Mouse (Mus musculus): ENCODE results near the gene Fgfr2. TPM values are rescaled to one million over a fixed set of nuclear protein-coding genes. Genes with fewer than 3 reads are reported as not detected.

Fgfr2 gene
- polyA plus RNA-seq, 1 experiment from 2014 or later: 11.4 TPM

- no peaks in the 10 kb centered on the region for H3K27me3 ChIP-seq (ENCODE audit: control insufficient read depth, insufficient read depth, low read depth, low read length)
- 69% methylated on average over 10 of the region's 10 CpGs for WGBS (ENCODE audit: insufficient replicate concordance)
Observed at GRCm38 (mm10) chr7:132419378-132420255, 703.5 kb downstream of the Fgfr2 start.

DNA sequence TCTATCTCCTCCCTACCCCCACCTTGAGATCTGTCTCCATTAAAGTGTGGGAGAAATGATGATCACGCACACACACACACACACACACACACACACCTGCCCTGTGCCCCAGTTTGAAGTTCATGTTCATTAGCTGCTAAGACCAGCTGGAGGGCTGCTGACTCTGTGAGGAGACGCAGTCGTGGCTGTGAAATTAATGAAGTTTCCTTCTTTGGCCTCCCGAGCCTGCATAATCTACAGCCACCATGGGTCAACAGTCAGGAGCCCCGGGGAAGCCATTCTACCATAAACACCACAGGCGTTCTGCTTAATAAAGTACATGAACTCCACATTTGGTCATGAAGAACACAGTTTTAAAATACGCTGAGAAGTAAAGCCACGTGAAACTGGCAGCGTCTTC is 706.3 kb downstream of the Fgfr2 start:
- Histone ChIP-seq H3K9me3 (replicated peaks; ENCODE audit: control insufficient read depth, low read length) (no peaks in the 10 kb centered on the region), H3K27me3 (ENCODE audit: control insufficient read depth, insufficient read depth, low read depth, low read length) (no peaks in the 10 kb centered on the region), H3K27ac (ENCODE audit: low read length) (no peak overlapping the region), H3K36me3 (ENCODE audit: control insufficient read depth, insufficient read depth) (no peaks in the 10 kb centered on the region), H3K4me3 (ENCODE audit: low read depth, low read length) (no peak overlapping the region), H3K4me1 (ENCODE audit: control insufficient read depth, low read depth, low read length) (no peaks in the 10 kb centered on the region), H3K4me2 (ENCODE audit: low read depth, low read length) (no peak overlapping the region), H3K9ac (ENCODE audit: low read depth, low read length) (no peak overlapping the region)
- no peak for ATAC-seq (ENCODE audit: low read depth)
- 52% methylated on average over 9 of the region's 9 CpGs for WGBS (ENCODE audit: insufficient replicate concordance)

More at GRCm38 (mm10) chr7:132419378-132420255, 703.5 kb downstream of the Fgfr2 start:
- Histone ChIP-seq H3K36me3 (ENCODE audit: control insufficient read depth, insufficient read depth) (no peaks in the 10 kb centered on the region), H3K9me3 (replicated peaks; ENCODE audit: control insufficient read depth, low read length) (no peaks in the 10 kb centered on the region), H3K9ac (ENCODE audit: low read depth, low read length) (no peak overlapping the region), H3K4me1 (ENCODE audit: control insufficient read depth, low read depth, low read length) (no peaks in the 10 kb centered on the region), H3K4me2 (ENCODE audit: low read depth, low read length) (no peak overlapping the region), H3K27ac (ENCODE audit: low read length) (no peak overlapping the region), H3K4me3 (ENCODE audit: low read depth, low read length) (no peak overlapping the region)
- no peak for ATAC-seq (ENCODE audit: low read depth)

GRCm38 (mm10) chr7:132415866-132416265 is 707.3 kb downstream of the Fgfr2 start:
- Histone ChIP-seq H3K4me1 (ENCODE audit: control insufficient read depth, low read depth, low read length) (no peaks in the 10 kb centered on the region), H3K36me3 (ENCODE audit: control insufficient read depth, insufficient read depth) (no peaks in the 10 kb centered on the region), H3K27me3 (ENCODE audit: control insufficient read depth, insufficient read depth, low read depth, low read length) (no peaks in the 10 kb centered on the region), H3K9me3 (replicated peaks; ENCODE audit: control insufficient read depth, low read length) (no peaks in the 10 kb centered on the region), H3K4me3 (ENCODE audit: low read depth, low read length) (no peak overlapping the region), H3K9ac (ENCODE audit: low read depth, low read length) (no peak overlapping the region), H3K27ac (ENCODE audit: low read length) (no peak overlapping the region), H3K4me2 (ENCODE audit: low read depth, low read length) (no peak overlapping the region)
- ATAC-seq (ENCODE audit: low read depth): no peak

DNA sequence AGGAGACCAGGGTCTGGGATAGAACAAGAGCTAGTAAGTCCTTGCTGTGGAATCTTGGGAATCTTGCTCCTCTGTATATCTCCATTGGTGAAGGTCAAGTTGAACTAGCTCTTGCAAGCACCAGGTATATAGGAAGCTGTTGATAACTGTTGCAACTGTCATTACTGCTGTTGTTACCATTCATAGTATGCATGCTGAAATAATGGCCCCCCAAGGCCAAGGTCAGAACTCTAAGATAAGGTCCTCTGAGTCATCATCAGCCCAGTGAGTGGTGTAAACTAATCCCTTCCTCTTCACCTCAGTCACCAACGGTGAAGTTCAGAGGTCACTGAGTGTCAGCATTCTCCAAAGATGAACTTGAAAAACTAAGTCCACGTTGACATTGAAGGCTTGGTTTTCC is 710.6 kb downstream of the Fgfr2 start:
- no peak overlapping the region for H3K27ac ChIP-seq (ENCODE audit: low read length)
- H3K4me2 ChIP-seq (ENCODE audit: low read depth, low read length): no peak overlapping the region
- no peak overlapping the region for H3K4me3 ChIP-seq (ENCODE audit: low read depth, low read length)
- H3K9ac ChIP-seq (ENCODE audit: low read depth, low read length): no peak overlapping the region
- no peaks in the 10 kb centered on the region for H3K9me3 ChIP-seq (replicated peaks; ENCODE audit: control insufficient read depth, low read length)
- H3K4me1 ChIP-seq (ENCODE audit: control insufficient read depth, low read depth, low read length): no peaks in the 10 kb centered on the region
- no peaks in the 10 kb centered on the region for H3K27me3 ChIP-seq (ENCODE audit: control insufficient read depth, insufficient read depth, low read depth, low read length)
- no peak for ATAC-seq (ENCODE audit: low read depth)
- no peaks in the 10 kb centered on the region for H3K36me3 ChIP-seq (ENCODE audit: control insufficient read depth, insufficient read depth)
- 42% methylated on average over 2 of the region's 2 CpGs for WGBS (ENCODE audit: insufficient replicate concordance)

- no peak overlapping the region for H3K4me2 ChIP-seq (ENCODE audit: low read depth, low read length)
- no peaks in the 10 kb centered on the region for H3K9me3 ChIP-seq (replicated peaks; ENCODE audit: control insufficient read depth, low read length)
- H3K4me1 ChIP-seq (ENCODE audit: control insufficient read depth, low read depth, low read length): no peaks in the 10 kb centered on the region
- 51% methylated on average over 2 of the region's 2 CpGs for WGBS (ENCODE audit: insufficient replicate concordance)
- no peak overlapping the region for H3K4me3 ChIP-seq (ENCODE audit: low read depth, low read length)
- no peaks in the 10 kb centered on the region for H3K27me3 ChIP-seq (ENCODE audit: control insufficient read depth, insufficient read depth, low read depth, low read length)
- no peak overlapping the region for H3K27ac ChIP-seq (ENCODE audit: low read length)
- H3K9ac ChIP-seq (ENCODE audit: low read depth, low read length): no peak overlapping the region
- no peak for ATAC-seq (ENCODE audit: low read depth)
- H3K36me3 ChIP-seq (ENCODE audit: control insufficient read depth, insufficient read depth): no peaks in the 10 kb centered on the region
Observed at GRCm38 (mm10) chr7:132411708-132412107, 711.4 kb downstream of the Fgfr2 start.

DNA sequence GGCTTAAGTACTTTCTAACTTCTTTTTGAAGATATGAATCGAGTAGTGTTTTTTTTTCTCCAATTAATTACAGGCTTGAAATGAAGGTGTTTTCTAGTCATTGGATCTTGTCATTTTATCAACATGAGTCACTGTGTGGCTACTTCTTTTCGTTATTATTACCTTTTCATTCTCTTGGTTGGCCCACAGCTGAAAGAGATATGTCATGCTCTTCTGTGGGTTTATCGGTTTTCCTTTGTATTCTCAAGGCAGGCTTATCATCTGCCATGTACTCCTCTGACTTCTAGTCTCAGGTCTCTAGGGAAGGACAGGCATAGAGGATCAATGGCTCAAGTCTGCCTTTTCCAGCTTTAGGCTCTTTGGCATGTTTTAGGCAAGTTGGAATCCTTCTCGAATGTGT is 712.2 kb downstream of the Fgfr2 start:
- no peaks in the 10 kb centered on the region for H3K9me3 ChIP-seq (replicated peaks; ENCODE audit: control insufficient read depth, low read length)
- no peak overlapping the region for H3K27ac ChIP-seq (ENCODE audit: low read length)
- H3K9ac ChIP-seq (ENCODE audit: low read depth, low read length): no peak overlapping the region
- WGBS (ENCODE audit: insufficient replicate concordance): 51% methylated on average over 4 of the region's 4 CpGs
- H3K27me3 ChIP-seq (ENCODE audit: control insufficient read depth, insufficient read depth, low read depth, low read length): no peaks in the 10 kb centered on the region
- no peak for ATAC-seq (ENCODE audit: low read depth)
- no peaks in the 10 kb centered on the region for H3K36me3 ChIP-seq (ENCODE audit: control insufficient read depth, insufficient read depth)
- H3K4me3 ChIP-seq (ENCODE audit: low read depth, low read length): no peak overlapping the region
- H3K4me2 ChIP-seq (ENCODE audit: low read depth, low read length): no peak overlapping the region
- no peaks in the 10 kb centered on the region for H3K4me1 ChIP-seq (ENCODE audit: control insufficient read depth, low read depth, low read length)

DNA sequence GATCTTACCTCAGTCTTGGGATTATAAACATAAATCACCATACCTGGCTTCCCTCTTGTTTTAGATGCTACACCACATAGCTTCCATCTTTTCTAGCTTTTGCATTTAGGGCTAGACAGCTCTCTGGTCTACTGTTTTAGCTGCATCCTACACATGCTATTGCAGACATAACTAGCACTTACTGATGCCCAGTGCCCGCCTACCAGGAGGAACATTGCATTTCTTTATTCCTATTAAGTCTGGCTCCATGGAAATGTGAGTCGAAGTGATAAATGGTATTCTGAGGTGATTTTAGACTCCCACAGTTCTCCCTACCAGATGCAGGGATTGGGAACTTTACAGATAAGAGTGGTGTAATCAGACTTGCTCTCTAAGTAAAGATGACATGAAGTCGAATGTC is 713.3 kb downstream of the Fgfr2 start:
- no peak overlapping the region for H3K27ac ChIP-seq (ENCODE audit: low read length)
- H3K36me3 ChIP-seq (ENCODE audit: control insufficient read depth, insufficient read depth): no peaks in the 10 kb centered on the region
- no peak for ATAC-seq (ENCODE audit: low read depth)
- no peak overlapping the region for H3K4me3 ChIP-seq (ENCODE audit: low read depth, low read length)
- H3K4me2 ChIP-seq (ENCODE audit: low read depth, low read length): no peak overlapping the region
- no peak overlapping the region for H3K9ac ChIP-seq (ENCODE audit: low read depth, low read length)
- H3K9me3 ChIP-seq (replicated peaks; ENCODE audit: control insufficient read depth, low read length): no peaks in the 10 kb centered on the region
- H3K27me3 ChIP-seq (ENCODE audit: control insufficient read depth, insufficient read depth, low read depth, low read length): no peaks in the 10 kb centered on the region
- H3K4me1 ChIP-seq (ENCODE audit: control insufficient read depth, low read depth, low read length): no peaks in the 10 kb centered on the region
- 44% methylated on average over 3 of the region's 3 CpGs for WGBS (ENCODE audit: insufficient replicate concordance)

GRCm38 (mm10) chr7:132402377-132403084 is 720.6 kb downstream of the Fgfr2 start:
- peaks cover 10% of the 10 kb centered on the region for H3K4me1 ChIP-seq (ENCODE audit: control insufficient read depth, low read depth, low read length)
- no peaks in the 10 kb centered on the region for H3K27me3 ChIP-seq (ENCODE audit: control insufficient read depth, insufficient read depth, low read depth, low read length)
- no peak overlapping the region for H3K27ac ChIP-seq (ENCODE audit: low read length)
- H3K9ac ChIP-seq (ENCODE audit: low read depth, low read length): no peak overlapping the region
- no peak overlapping the region for H3K4me2 ChIP-seq (ENCODE audit: low read depth, low read length)
- WGBS (ENCODE audit: insufficient replicate concordance): 16% methylated on average over 10 of the region's 10 CpGs
- no peaks in the 10 kb centered on the region for H3K36me3 ChIP-seq (ENCODE audit: control insufficient read depth, insufficient read depth)
- H3K9me3 ChIP-seq (replicated peaks; ENCODE audit: control insufficient read depth, low read length): no peaks in the 10 kb centered on the region
- H3K4me3 ChIP-seq (ENCODE audit: low read depth, low read length): no peak overlapping the region
- peak; percentile 75 for ATAC-seq (ENCODE audit: low read depth)

- H3K9me3 ChIP-seq (replicated peaks; ENCODE audit: control insufficient read depth, low read length): no peaks in the 10 kb centered on the region
- WGBS (ENCODE audit: insufficient replicate concordance): 35% methylated on average over 3 of the region's 3 CpGs
- H3K4me3 ChIP-seq (ENCODE audit: low read depth, low read length): no peak overlapping the region
- no peak overlapping the region for H3K4me2 ChIP-seq (ENCODE audit: low read depth, low read length)
- H3K36me3 ChIP-seq (ENCODE audit: control insufficient read depth, insufficient read depth): no peaks in the 10 kb centered on the region
- ATAC-seq (ENCODE audit: low read depth): no peak
- peaks cover 16% of the 10 kb centered on the region for H3K4me1 ChIP-seq (ENCODE audit: control insufficient read depth, low read depth, low read length)
- H3K27ac ChIP-seq (ENCODE audit: low read length): no peak overlapping the region
- no peak overlapping the region for H3K9ac ChIP-seq (ENCODE audit: low read depth, low read length)
- H3K27me3 ChIP-seq (ENCODE audit: control insufficient read depth, insufficient read depth, low read depth, low read length): no peaks in the 10 kb centered on the region
Observed at GRCm38 (mm10) chr7:132398487-132398886, 724.7 kb downstream of the Fgfr2 start.
